Mouse (Mus musculus) left cerebral cortex, adult 9 months (tissue): Measurements from ENCODE around the gene Frmd7.

ENCODE experiments used
- DNase-seq, 2 experiments: peaks; one replicate each; pipeline ENCODE4 v3.0.0; 2022; ENCODE audit warnings: low spot score in 2 of 2

Frmd7 gene

DNA sequence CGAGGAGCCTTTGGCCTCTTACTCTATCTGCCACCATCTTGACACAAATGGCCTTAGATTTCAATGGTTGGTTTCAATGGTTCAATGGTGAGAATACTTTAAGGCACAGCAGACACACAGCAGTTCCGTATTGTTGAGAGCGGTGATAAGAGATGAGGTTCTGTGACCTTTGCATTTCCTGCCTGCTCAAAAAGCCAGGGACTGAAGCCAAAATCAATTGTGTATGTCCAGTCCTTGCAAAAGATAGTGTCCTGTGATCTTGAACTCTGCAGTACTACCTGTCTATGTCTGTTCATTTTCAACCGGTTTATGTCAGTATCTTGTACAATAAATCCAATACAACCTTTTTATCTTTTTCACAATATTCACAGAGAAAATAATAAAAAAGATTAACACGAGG, 77.8 kb downstream of the Frmd7 start:
- no peak for DNase-seq

DNA sequence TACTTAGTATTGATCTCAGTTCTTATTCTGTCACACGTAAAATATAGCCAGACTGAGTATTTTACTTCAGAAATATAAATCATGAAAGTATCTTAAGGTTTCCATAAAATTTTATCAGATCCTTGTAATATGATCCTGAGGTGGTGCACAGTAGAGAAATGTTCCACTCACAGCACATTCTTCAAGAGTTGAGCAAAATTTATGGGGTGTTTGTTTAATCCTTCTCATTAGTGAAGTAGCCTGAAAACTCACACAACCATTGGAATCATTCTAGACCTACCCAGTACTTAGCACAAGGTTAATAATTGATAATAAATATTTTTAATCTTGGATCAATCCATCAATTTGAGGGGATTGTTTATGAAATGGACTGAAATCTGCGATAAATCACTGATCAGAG, 78.7 kb downstream of the Frmd7 start:
- no peak for DNase-seq

DNA sequence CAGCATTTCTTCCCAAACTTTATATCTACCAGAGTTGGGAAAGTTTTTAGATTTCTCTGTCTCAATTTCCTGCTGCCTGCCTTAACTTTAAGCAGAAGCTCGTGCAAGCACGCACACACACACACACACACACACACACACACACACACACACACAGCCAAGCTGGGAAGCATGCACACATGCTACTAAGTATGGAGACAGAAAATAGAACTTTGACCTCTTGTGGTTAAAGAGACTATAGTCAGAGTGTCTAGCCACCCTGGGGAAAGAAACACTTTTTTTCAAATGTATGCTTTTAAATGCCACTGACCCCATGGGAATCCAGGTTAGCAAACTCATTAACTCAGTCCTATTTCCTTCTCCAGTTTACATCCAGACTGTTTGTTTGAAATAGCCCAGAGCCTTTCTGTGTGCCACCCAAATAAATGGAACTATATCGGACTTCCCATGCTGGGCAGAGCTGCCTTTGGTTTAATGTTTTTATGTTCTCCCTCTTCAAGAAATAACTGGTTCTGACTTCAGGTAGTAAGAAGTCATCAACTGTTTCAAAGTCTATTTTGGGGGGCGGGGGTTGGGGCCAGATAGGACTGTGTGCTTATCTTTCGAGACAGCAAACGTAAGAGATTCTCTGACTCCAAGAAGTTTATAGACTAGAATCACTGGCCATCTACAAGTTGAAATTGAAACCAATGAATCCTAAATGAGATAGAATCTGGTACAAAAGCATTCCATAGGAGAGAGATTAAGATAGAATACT, 91.9 kb downstream of the Frmd7 start:
- no peak for DNase-seq
